Mouse (Mus musculus) urinary bladder, adult 18-20 months (tissue): ENCODE data around the gene Rab25.

Experiments used
- DNase-seq, 2 experiments: peaks; one replicate each; pipeline ENCODE4 v3.0.0; 2022; ENCODE audit warnings: low spot score in 2 of 2, mixed read lengths in 2 of 2

The Rab25 gene

DNA sequence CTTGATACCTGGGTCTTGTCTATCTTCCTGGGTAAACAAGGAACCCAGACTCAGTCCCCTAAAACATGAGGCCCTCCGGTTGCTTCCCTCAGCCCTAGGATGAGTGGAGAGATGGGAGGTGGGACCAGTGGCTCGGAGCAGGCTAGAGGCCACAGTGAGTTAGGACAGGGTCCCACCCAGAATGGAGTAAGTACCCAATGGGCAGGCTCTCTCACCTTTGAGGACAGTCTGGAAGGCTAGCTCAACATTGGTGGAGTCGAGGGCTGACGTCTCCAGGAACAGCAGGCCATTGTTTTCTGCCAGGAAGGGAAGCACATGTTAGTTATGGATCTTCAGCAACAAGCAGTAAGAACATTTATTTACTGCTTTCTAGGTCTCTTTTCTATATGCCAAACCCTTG lies 5.6 kb downstream of the Rab25 start:
- no peak for DNase-seq

DNA sequence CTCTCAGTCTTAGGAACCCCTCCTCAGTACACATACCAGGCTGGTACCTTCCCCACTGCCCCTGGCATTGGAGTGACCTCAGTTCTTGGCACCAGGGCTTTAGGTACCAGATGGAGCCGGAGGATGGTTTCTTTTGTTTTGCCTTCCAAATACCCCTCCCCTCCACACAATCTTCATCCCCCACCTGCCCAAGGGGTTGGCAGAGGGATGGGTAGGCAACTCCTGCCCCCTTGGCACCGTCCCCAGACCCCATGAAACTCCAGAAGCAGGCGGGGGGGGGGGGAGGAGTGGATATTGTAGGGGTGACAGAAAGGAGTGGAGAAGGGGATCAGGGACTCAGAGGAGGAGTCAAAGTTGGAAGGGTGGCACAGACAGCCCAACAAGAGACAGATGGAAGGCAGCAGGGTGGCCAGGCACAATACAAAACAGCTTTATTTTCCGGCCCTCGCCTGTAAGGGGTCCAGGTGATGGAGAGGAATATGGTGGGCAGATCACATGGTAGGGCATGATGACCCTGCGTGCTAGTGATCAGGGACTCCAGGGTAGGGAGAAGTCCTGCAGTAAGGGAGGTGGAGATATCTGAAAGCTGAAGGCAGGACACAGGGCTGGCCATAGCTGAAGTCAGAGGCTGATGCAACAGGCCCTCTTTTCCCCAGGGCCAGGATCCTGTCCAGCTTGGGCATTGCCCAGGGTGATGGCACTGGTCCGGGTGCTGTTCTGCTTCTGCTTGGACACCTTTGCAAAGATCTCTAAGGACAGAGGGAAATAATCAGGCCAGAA lies 6.3 kb downstream of the Rab25 start:
- DNase-seq, result no peak

DNA sequence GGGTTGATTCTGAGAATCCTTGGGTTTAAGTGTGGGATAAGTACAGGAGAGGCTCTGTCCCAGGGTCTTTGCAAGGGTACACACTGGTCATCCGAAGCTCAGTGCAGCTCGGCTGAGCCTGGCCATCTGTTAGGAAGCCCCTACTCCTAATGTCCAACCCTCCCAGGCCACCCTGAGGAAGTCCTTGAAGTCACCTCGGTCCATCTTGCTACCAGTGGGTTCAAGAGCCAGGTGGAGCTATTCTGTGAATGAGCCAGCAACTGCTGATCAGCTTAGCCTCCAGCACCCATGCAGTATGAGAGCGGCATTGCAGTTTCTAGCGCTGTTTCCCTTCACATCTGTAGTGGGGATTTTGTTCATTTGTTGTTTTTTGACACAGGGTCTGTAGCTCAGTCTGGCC lies 8.0 kb downstream of the Rab25 start:
- DNase-seq, result no peak

DNA sequence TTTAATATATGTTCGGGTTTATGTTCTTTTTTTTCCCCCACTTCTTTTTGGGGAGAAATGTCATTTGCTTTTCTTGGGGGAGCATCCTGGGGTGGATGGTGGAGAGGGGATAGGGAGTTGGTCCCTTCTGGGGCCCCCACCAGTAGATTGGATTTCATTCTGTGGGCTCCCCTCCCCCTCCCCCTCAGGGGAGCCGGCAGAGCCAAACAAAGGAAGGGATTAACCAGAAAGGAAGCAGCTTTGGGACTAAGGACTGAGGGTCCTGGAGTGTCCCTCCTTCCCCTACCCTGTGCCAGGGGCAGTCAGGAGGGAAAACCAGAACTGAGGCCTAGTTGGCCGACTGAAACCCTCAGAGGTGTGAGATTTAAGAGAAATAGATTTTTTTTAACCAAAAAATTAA lies 8.7 kb downstream of the Rab25 start:
- no peak for DNase-seq

DNA sequence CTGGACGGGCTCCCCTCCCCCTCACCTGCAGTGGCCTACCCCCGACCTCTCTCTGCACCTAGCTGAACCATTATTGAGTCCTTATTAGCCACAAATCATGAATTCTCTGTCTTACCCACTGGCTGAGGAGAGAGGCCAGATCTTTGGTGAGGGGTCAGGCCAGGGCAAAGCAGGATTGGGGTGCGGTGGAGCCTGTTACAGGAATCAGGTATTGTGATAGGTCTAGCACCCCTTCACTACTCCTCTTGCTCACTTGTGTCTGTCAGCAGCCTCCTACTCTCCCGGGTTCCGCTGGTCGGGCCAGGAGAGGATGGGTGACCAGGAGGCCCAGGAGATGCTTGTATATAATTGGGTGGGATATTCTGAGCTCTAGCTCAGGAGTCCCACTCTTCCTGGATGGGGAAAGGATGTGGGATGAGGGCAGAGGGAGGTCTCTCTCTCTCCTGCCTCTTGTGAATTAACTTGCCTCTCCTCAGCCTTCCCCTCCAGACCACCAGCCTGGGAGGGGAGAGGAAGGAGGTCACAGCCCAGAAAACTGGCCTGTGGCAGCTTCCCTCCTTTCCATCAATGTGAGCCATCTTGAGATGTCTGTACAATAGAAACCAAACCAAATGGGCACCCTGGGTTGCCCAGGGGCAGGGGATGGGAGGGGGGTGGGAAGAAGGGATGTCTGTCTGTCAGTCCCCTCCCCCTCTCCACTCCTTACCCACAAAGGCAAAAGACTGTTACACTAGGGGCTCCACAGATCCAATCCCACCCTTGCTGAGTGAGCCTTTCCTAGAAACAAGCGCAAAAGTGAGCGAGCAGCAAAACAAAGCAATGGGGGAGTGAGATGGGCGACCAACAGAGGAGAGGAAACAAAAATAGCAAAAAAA lies 9.6 kb downstream of the Rab25 start:
- DNase-seq, result no peak

DNA sequence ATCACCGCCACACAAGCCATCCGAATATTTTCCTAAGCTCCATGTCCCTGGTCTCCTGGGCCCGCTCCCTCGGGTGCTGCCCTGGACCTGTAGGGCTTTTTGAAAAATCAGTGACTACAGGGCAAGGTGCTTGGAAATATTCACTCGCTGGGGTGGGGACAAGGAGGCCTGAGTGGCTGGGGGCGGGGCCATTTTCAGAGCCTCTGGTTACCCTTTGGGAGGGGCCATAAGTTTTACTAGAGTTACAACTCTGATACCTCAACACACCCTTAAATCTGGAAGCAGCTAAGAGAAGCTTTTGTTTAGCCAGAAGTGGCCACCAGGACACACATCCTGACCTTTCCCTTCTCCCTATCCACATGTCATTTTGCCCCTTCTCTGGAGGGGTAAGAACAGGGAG lies 11.0 kb downstream of the Rab25 start:
- DNase-seq, result no peak

DNA sequence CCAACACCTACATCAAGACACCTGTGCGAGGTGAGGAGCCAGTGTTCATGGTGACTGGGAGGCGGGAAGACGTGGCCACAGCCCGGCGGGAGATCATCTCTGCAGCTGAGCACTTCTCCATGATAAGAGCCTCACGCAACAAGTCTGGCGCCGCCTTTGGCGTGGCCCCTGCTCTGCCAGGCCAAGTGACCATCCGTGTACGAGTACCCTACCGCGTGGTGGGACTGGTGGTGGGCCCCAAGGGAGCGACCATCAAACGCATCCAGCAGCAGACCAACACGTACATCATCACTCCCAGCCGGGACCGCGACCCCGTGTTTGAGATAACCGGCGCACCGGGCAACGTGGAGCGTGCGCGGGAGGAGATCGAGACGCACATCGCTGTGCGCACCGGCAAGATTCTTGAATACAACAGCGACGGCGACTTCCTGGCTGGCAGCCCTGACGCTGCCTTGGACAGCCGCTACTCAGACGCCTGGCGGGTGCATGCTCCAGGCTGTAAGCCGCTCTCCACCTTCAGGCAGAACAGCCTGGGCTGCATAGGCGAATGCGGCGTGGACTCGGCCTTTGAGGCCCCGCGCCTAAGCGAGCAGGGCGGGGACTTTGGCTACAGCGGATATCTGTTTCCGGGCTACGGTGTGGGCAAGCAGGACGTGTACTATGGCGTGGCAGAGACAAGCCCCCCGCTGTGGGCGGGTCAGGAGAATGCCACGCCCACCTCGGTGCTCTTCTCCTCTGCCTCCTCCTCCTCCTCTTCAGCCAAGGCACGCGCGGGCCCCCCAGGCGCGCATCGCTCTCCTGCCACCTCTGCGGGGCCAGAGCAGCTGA lies 11.8 kb downstream of the Rab25 start:
- DNase-seq, result peak; percentile 60 to 77

DNA sequence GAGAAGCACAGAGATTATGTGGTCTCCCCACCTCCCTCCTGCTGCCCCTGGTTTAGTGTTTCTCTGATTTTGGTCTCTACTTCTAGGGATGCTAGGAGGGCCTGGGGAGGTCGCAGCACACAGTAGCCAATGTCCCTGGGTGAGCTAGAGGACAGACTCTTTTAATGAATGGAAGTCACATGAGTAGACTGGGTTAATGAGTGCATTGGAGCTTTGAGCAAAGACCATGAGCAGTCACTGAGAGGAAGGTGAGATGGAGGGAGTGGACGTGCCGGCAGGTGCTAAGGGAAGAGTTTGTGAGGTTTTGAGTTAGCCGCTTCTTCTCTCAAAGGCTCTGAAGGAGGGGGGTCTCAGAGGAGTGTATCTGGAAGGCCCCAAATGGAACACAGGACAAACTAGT lies 12.6 kb downstream of the Rab25 start:
- DNase-seq, result no peak

DNA sequence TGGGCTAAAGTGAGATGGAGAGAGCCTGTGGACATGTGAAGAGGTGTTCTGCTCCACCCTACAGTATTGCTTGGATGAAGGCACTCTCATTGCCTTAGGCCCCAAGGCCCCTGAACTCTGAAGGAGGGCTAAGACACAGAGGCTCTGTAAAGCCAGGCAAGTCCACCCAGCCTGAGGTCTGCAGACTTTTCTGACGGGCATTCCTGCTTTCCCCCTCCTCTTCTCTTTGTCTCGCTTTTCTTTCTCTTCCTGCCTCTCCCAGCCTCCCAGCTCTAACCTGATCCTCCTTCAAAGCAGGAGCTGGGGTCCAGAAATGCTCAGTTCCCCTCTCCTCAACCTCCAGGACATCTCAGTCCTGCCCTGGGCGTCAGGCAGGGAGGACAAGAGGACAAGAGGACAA lies 13.1 kb downstream of the Rab25 start:
- no peak for DNase-seq

DNA sequence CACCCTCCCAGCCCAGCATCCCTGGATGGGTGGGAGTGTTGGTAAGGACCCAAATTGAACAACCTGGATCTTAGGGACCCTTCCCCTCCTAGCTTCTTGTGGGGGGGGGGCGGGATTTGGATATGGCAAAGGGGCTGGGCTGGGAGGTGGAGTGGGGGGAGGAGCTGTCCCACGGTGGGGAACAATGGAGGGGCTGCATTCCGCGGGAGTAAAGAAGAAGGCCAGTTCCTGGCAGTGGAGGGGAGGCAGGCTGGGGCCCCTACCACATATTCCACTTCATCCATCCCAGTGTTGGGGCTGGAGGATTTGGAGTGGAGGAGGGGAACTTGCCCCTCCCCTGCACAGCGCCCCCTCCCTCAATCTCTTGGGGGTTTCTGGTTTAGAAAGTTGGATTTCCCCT lies 14.4 kb downstream of the Rab25 start:
- no peak for DNase-seq

DNA sequence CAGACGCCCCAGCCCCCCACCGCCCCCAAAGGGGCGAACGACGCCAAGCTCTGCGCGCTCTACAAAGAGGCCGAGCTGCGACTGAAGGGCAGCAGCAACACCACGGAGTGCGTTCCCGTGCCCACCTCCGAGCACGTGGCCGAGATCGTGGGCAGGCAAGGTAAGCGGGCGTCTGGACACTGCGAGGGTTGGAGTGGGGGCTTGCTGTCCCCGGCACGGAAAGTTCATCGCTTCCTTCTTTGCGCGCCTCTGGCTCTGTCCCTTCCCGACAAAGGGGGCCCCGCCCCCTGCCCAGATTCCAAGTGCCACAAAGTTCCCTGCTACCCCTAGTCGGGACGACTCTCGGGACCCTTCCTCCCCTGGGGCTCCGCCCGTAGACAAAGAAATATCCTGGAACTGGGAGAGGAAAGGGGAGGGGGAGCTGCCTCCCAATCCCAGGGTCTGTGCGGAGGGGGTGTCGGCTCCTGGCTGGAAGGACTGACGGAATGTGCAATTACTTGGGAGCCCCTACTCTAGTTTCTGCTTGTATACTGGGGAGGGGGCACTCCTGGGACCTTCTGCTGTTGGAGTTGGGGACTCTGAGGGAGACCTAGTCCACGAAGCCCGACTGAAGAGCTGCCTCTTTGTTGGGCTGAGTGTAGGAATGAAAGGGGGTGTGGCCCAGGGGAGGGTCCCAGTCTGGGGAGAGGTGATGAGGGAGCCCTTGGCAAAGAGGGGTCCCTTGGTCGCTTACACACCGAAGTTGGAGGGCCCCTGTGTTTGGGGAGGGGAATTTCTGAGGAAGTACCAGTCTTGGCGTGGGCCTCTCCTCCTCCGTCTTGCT lies 15.2 kb downstream of the Rab25 start:
- DNase-seq, result no peak

DNA sequence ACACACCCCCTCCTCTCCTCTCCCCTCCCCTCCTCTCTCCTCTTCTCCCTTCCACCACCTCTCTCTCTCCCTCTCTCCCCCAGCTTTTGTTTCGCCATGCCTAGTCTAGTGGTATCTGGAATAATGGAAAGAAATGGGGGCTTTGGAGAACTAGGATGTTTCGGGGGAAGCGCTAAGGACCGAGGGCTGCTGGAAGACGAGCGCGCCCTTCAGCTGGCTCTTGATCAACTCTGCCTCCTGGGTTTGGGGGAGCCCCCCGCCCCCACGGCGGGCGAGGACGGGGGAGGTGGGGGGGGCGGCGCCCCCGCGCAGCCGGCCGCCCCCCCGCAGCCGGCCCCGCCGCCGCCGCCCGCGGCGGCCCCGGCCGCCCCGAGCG lies 15.8 kb downstream of the Rab25 start, which contains the start of gene Mex3a:
Gene Mex3a, plus strand, starts transcription at position 97 of the 376 bp plus-strand sequence.
- no peak for DNase-seq

DNA sequence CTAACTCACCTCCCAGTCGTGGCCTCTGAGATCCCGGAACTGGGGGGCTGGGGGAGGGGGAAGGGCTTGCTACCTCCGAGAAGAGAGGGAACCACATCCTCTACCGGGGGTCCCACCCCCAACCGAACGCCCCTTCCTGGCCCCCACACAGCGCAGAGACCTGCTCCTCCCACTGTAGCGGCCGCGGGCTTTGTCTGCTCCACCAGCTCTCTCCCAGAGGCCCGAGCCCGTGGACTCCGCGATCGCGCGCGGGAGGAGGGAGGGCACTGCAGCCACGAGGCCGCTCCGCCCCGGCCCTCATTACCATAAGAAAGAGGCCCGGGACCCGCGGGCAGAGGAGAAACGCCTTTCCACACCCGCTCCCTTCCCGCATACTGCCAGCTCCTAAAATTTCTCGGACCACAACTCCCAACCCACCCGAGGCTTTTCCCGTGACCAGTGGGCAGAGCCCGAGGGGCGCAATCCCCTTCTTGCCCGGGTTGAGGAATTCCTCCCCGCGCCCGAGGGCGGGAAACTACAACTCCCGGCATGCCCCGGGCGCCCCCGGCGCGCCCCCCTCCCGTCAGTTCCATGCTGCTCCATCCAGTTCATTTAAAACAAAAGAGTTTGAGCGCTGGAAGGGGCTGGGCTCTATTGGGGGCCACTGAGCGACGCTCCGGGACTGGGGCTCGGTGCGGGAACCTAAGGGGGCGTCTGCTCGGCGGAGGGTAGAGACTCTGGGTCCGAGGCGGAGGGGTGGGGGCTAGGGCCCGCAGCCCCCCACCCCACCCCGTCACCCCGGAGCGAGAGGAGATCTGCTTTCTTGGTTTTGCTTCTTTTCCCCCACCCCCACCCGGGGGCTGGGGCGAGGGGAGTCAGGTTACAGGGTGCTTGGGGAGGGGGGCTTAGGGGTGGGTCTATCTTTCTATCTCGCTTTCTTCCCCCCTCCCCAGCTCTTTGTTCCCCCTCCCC lies 16.5 kb downstream of the Rab25 start:
- DNase-seq, result peak; percentile 79 to 94

DNA sequence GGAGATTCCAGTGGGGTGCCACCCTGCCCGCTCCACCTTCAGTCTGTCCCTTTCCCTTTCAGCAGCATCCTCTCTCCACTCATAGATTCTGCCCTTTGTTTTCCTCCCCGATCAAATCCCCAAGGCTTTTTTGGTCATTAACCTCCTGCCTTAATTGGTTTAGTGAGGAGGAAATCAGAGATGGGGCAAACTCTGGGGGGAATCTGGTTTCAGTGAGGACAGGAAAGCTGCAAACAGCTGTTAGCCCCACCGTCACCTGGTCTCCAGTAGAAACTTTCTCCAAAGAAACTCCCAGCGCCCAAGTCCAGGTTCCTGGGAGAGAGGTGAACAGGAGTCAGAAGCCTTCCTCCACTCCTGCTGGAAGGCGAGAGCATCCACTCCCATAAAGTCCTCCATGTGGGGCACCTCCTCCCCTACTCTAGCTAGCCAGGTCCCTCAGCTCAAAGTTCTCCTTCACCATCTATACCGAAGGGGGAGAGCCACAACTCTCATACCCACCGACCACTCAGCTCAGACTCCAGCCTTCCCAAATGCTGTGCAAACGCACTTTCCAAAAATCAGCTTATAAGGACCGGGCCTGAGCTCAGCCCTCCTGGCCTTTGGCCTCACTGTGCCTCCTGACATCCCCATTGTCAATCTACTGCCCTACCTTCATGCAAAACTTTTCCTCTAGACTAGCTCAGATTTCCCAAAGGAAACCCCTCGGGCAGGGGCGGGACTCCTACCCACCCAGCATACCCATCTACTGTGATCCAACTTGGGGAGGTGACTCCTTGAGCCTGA lies 17.8 kb downstream of the Rab25 start:
- no peak for DNase-seq

DNA sequence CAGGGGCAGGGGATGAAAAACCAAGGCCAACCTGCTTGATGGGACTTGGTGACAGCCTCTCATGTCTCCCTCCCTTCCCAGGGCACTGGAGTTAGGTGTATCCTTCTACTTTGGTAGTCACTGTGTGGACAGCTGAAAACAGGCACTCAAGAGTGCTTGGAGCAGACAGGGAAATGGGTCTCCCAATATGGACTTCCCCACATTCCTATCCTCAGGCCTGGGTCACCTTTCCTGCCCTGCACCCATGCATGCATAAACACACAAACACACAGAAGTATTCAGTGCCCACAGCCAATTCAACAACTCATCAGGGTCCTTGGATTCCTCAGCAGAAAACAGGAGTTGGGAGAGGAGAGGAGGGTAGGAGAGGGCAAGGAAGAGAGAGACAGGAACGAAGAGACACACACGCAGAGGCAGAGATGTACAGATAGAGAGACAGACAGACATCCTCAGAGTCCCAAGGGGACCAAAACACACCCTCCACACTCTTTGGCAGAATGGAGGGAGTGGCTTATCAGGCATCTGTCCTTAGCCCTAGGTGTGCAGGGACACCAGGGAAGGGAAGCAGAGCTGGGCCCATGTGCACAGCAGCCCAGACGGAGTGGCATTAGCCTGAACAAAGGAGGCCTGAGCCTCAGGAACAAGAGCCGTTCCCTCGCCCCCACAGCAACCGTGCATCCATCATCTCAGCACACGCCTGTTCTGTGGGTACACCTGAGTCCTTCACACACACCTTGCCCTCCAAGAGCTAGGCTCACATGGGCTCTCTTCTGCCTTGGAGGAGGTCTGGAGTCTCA lies 18.7 kb downstream of the Rab25 start:
- no peak for DNase-seq

DNA sequence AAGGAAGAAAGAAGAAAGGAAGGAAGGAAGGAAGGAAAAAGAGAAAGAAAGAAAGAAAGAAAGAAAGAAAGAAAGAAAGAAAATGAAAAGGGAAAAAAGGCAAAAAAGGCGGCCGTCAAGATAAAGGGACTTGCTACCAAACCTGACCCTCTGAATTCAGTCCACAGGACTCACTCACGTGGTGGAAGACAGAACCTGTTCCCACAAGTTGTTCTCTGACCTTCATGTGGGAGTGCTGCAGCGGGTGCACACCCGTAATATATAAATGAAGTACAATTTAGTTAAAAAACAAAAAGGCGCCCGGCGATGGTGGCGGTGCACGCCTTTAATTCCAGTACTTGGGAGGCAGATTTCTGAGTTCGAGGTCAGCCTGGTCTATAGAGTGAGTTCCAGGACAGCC lies 19.5 kb downstream of the Rab25 start:
- DNase-seq, result no peak

DNA sequence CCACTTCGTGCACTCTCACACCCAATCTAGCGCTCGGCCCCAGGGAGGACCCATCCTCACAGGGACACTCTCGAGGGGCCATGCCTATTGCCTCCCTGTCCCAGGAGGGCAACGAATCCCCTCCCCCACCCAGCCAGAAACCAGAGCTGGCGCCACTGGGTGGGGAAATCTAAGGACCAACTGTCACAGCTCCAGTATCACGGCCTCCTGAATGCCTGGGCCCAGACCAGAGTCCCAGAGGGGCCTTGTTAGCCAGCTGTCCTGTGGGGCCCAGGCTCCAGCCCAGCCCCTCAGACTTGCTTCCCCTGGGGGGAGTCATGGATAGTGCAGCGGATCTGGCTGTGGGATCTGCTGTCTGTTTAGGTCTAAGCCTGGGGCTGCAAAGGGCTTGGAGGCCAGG lies 20.5 kb downstream of the Rab25 start:
- no peak for DNase-seq
